In genomic region chr6:70967422-70967821, GRCm38 (mm10) we compare ENCODE assay signal across 9 mouse cellular contexts. TPM values are rescaled to one million over a fixed set of nuclear protein-coding genes. Genes with fewer than 3 reads are reported as not detected.
DNase-seq lines count a peak whose midpoint lies in the region; ATAC-seq and TF ChIP-seq lines count a peak whose summit lies in the region.
"Had no signal": no experiment of that assay in that cellular context is flagged by ENCODE, and none has a peak within 500 bp of the region (broad histone marks: within the 10 kb centered on the region; RNA-seq: fewer than 3 reads in every experiment).

No protein-coding gene starts in this region.

- no peaks in the 10 kb centered on the region for H3K36me3 ChIP-seq in neural tube, embryonic 11.5 days (ENCODE audit: control insufficient read depth, insufficient read depth, low read length)
- H3K36me3 ChIP-seq in forebrain, embryonic 10.5 days (replicated peaks) = no peaks in the 10 kb centered on the region
- H3K36me3 ChIP-seq in kidney, postnatal 0 days (ENCODE audit: insufficient read depth, low read length) = no peaks in the 10 kb centered on the region

- H3K9ac ChIP-seq in neural tube, embryonic 11.5 days (ENCODE audit: low read length) = no peak overlapping the region
- H3K9ac ChIP-seq in kidney, postnatal 0 days (ENCODE audit: low read depth, low read length) = no peak overlapping the region

- no peak for ATAC-seq in neural tube, embryonic 11.5 days (ENCODE audit: insufficient read depth, low FRiP score, low TSS enrichment)
- ATAC-seq in kidney, postnatal 0 days (replicated peaks; ENCODE audit: low FRiP score, low read depth) = peak; percentile 64; the same call in 1 of the 2 replicates
- ATAC-seq in erythroblast, adult 5-6 weeks (replicated peaks; ENCODE audit: low FRiP score, poor library complexity, severe bottlenecking) = no peak

- DNase-seq in neural tube, embryonic 11.5 days (ENCODE audit: low spot score) = no peak
- no peak for DNase-seq in neural tube, embryonic 10.5 days (ENCODE audit: extremely low spot score, low spot score)
- DNase-seq in forebrain, embryonic 10.5 days (ENCODE audit: extremely low spot score, low spot score) = peak; percentile 35
- peak; percentile 58 for DNase-seq in kidney, postnatal 0 days (ENCODE audit: low spot score)
- peak; percentile 69 for DNase-seq in retina, postnatal 1 day
- no peak for DNase-seq in gastrocnemius, postnatal 10 days
- DNase-seq in thymus, postnatal 36 days = no peak

- H3K4me3 ChIP-seq in neural tube, embryonic 11.5 days (ENCODE audit: low read depth, low read length) = 0 out of 2 replicates have a peak overlapping the region, but pooled peaks have one; percentile 6
- peak overlapping the region; percentile 43 for H3K4me3 ChIP-seq in forebrain, embryonic 10.5 days
- no peak overlapping the region; the same call in 1 of the 2 replicates for H3K4me3 ChIP-seq in kidney, postnatal 0 days (replicated peaks; ENCODE audit: low read depth, low read length)

- H3K27ac ChIP-seq in neural tube, embryonic 11.5 days (ENCODE audit: low read depth, low read length) = no peak overlapping the region
- H3K27ac ChIP-seq in forebrain, embryonic 10.5 days = peak overlapping the region; percentile 76
- H3K27ac ChIP-seq in kidney, postnatal 0 days = no peak overlapping the region

- peak overlapping the region; percentile 28 for H3K4me2 ChIP-seq in neural tube, embryonic 11.5 days (ENCODE audit: low read depth)
- H3K4me2 ChIP-seq in kidney, postnatal 0 days (ENCODE audit: low read length) = peak overlapping the region; percentile 51

- 0% methylated on average over 8 of the region's 8 CpGs for WGBS in neural tube, embryonic 11.5 days
- 1% methylated on average over 8 of the region's 8 CpGs for WGBS in forebrain, embryonic 10.5 days
- under 1% methylated on average over 8 of the region's 8 CpGs for WGBS in kidney, postnatal 0 days

- no peak for TF ChIP-seq CTCF in kidney, postnatal 0 days (IDR thresholded peaks at IDR 0.05; ENCODE audit: low read depth)

- H3K9me3 ChIP-seq in neural tube, embryonic 11.5 days (ENCODE audit: control insufficient read depth, low read length) = no peaks in the 10 kb centered on the region
- H3K9me3 ChIP-seq in forebrain, embryonic 10.5 days = no peaks in the 10 kb centered on the region
- no peaks in the 10 kb centered on the region for H3K9me3 ChIP-seq in kidney, postnatal 0 days (replicated peaks; ENCODE audit: low read length)

- no peaks in the 10 kb centered on the region for H3K4me1 ChIP-seq in neural tube, embryonic 11.5 days (ENCODE audit: control insufficient read depth, insufficient read depth, low read length)
- H3K4me1 ChIP-seq in forebrain, embryonic 10.5 days = peaks cover 40% of the 10 kb centered on the region
- H3K4me1 ChIP-seq in kidney, postnatal 0 days (replicated peaks; ENCODE audit: insufficient read depth, low read length) = peaks cover 6% of the 10 kb centered on the region; the same call in 1 of the 2 replicates

- 0 out of 2 replicates have a peak, but pooled peaks cover 3% of the 10 kb centered on the region for H3K27me3 ChIP-seq in neural tube, embryonic 11.5 days (ENCODE audit: control insufficient read depth, insufficient read depth, low read length)
- peaks cover 56% of the 10 kb centered on the region for H3K27me3 ChIP-seq in forebrain, embryonic 10.5 days (ENCODE audit: poor library complexity, severe bottlenecking)
- H3K27me3 ChIP-seq in kidney, postnatal 0 days (ENCODE audit: insufficient read depth, low read length) = no peaks in the 10 kb centered on the region

RNA-seq across cellular contexts. Expression of gene Foxi3, which starts 11.1 kb away (rescaled TPM):
- polyA plus RNA-seq in neural tube, embryonic 11.5 days (2014; fragmentation: Nextera tagmentation; extraction: Ambion mirVana) = not detected in 2 replicates
- polyA plus RNA-seq in forebrain, embryonic 10.5 days (2016; fragmentation: Nextera tagmentation; extraction: Ambion mirVana) = 0.11 and 0.17 TPM in 2 replicates
- not detected in 2 replicates for polyA plus RNA-seq in kidney, postnatal 0 days (2015; fragmentation: Nextera tagmentation; extraction: Ambion mirVana)
- not detected for total RNA-seq in gastrocnemius, postnatal 10 days (2021)
- not detected in 2 replicates for total RNA-seq in erythroblast, adult 5-6 weeks (2015; ENCODE audit: low replicate concordance)
- not detected in 2 replicates for total RNA-seq in erythroblast, adult 5-6 weeks (2017; ENCODE audit: low replicate concordance)
- total RNA-seq: left cerebral cortex, adult 8-10 months had no signal

RNA-seq across cellular contexts. Expression of gene Tex37, which starts 48.7 kb away (rescaled TPM):
- polyA plus RNA-seq in neural tube, embryonic 11.5 days (2014; fragmentation: Nextera tagmentation; extraction: Ambion mirVana) = not detected in 2 replicates
- not detected in 2 replicates for polyA plus RNA-seq in forebrain, embryonic 10.5 days (2016; fragmentation: Nextera tagmentation; extraction: Ambion mirVana)
- not detected in 2 replicates for polyA plus RNA-seq in kidney, postnatal 0 days (2015; fragmentation: Nextera tagmentation; extraction: Ambion mirVana)
- not detected for total RNA-seq in gastrocnemius, postnatal 10 days (2021)
- total RNA-seq in erythroblast, adult 5-6 weeks (2015; ENCODE audit: low replicate concordance) = not detected in 2 replicates
- total RNA-seq in erythroblast, adult 5-6 weeks (2017; ENCODE audit: low replicate concordance) = not detected in 2 replicates
- total RNA-seq: left cerebral cortex, adult 8-10 months had no signal

Comparison
In these comparisons a context has a peak if more than half of its experiments do, and no peak if none do; other contexts are left out.
1. DNase-seq: peak in forebrain, embryonic 10.5 days (single experiment), kidney, postnatal 0 days (single experiment) and retina, postnatal 1 day (single experiment); none in neural tube, embryonic 11.5 days (single experiment), neural tube, embryonic 10.5 days (single experiment), gastrocnemius, postnatal 10 days (single experiment) and thymus, postnatal 36 days (0 of 2).